Mouse (Mus musculus): ENCODE data around the gene M1ap. TPM values are rescaled to one million over a fixed set of nuclear protein-coding genes. Genes with fewer than 3 reads are reported as not detected.
A peak's percentile ranks its signal among the peaks of the same experiment; 100 is the strongest.

Gene M1ap
- polyA plus RNA-seq, 1 experiment from 2014 or later, result 0.27 TPM

GRCm38 (mm10) chr6:83054871-83055431 is 108.2 kb downstream of the M1ap start, which contains the start of gene Htra2:
TSS of gene Htra2 (minus strand) at chr6:83055273.
- H3K9ac ChIP-seq, result peak within 1 kb of the TSS; percentile 95
- peak within 1 kb of the TSS; percentile 89 for H3K4me2 ChIP-seq (replicated peaks)
- peaks cover 27% of the 10 kb centered on the region for H3K4me1 ChIP-seq
- H3K36me3 ChIP-seq, result peaks cover 33% of the 10 kb centered on the region
- no peaks in the 10 kb centered on the region; the same call in 1 of the 2 replicates for H3K27me3 ChIP-seq
- H3K4me3 ChIP-seq (replicated peaks), result peak within 1 kb of the TSS; percentile 97
- peak; percentile 16 for ATAC-seq (ENCODE audit: insufficient number of reproducible peaks, low FRiP score, low TSS enrichment, low read depth)
- under 1% methylated on average over 50 of the region's 50 CpGs for WGBS
- peak within 1 kb of the TSS; percentile 90 for H3K27ac ChIP-seq (replicated peaks)
- H3K9me3 ChIP-seq (replicated peaks), result no peaks in the 10 kb centered on the region

GRCm38 (mm10) chr6:83057790-83058189 is 111.1 kb downstream of the M1ap start, which contains the start of gene Dqx1:
TSS of gene Dqx1 (plus strand) at chr6:83057844.
- no peak within 1 kb of the TSS for H3K27ac ChIP-seq (replicated peaks)
- H3K9me3 ChIP-seq (replicated peaks), result no peaks in the 10 kb centered on the region
- no peak within 1 kb of the TSS for H3K9ac ChIP-seq
- WGBS, result 38% methylated on average over 3 of the region's 3 CpGs
- peaks cover 26% of the 10 kb centered on the region for H3K27me3 ChIP-seq
- peaks cover 18% of the 10 kb centered on the region for H3K36me3 ChIP-seq
- no peak for ATAC-seq (ENCODE audit: insufficient number of reproducible peaks, low FRiP score, low TSS enrichment, low read depth)
- no peak within 1 kb of the TSS for H3K4me2 ChIP-seq (replicated peaks)
- peaks cover 22% of the 10 kb centered on the region for H3K4me1 ChIP-seq
- no peak within 1 kb of the TSS for H3K4me3 ChIP-seq (replicated peaks)

- Histone ChIP-seq H3K9me3 (replicated peaks) (no peaks in the 10 kb centered on the region), H3K27me3 (peaks cover 35% of the 10 kb centered on the region), H3K9ac (no peak overlapping the region), H3K4me2 (replicated peaks) (no peak overlapping the region), H3K4me1 (peaks cover 14% of the 10 kb centered on the region), H3K27ac (replicated peaks) (no peak overlapping the region), H3K36me3 (peaks cover 18% of the 10 kb centered on the region), H3K4me3 (replicated peaks) (no peak overlapping the region)
- no peak for ATAC-seq (ENCODE audit: insufficient number of reproducible peaks, low FRiP score, low TSS enrichment, low read depth)
- 82% methylated on average over 2 of the region's 2 CpGs for WGBS
Measured at GRCm38 (mm10) chr6:83058725-83059124, 112.0 kb downstream of the M1ap start.

GRCm38 (mm10) chr6:83065995-83066394 is 119.3 kb downstream of the M1ap start:
- H3K36me3 ChIP-seq, result no peaks in the 10 kb centered on the region
- H3K9me3 ChIP-seq (replicated peaks), result no peaks in the 10 kb centered on the region
- H3K4me1 ChIP-seq, result peaks cover 25% of the 10 kb centered on the region
- H3K4me2 ChIP-seq (replicated peaks), result no peak overlapping the region
- no peak overlapping the region for H3K9ac ChIP-seq
- no peak for ATAC-seq (ENCODE audit: insufficient number of reproducible peaks, low FRiP score, low TSS enrichment, low read depth)
- peaks cover 100% of the 10 kb centered on the region for H3K27me3 ChIP-seq
- WGBS, result 37% methylated on average over 8 of the region's 8 CpGs
- H3K4me3 ChIP-seq (replicated peaks), result no peak overlapping the region
- H3K27ac ChIP-seq (replicated peaks), result no peak overlapping the region

- no peak for ATAC-seq (ENCODE audit: insufficient number of reproducible peaks, low FRiP score, low TSS enrichment, low read depth)
- H3K4me1 ChIP-seq, result peaks cover 30% of the 10 kb centered on the region
- H3K9ac ChIP-seq, result no peak overlapping the region
- no peak overlapping the region for H3K4me3 ChIP-seq (replicated peaks)
- H3K36me3 ChIP-seq, result no peaks in the 10 kb centered on the region
- 31% methylated on average over 6 of the region's 6 CpGs for WGBS
- no peaks in the 10 kb centered on the region for H3K9me3 ChIP-seq (replicated peaks)
- H3K27me3 ChIP-seq, result peaks cover 100% of the 10 kb centered on the region
- no peak overlapping the region for H3K27ac ChIP-seq (replicated peaks)
- H3K4me2 ChIP-seq (replicated peaks), result no peak overlapping the region
Measured at GRCm38 (mm10) chr6:83066441-83066840, 119.7 kb downstream of the M1ap start.

GRCm38 (mm10) chr6:83068221-83068620 is 121.5 kb downstream of the M1ap start:
- Histone ChIP-seq H3K9ac (no peak overlapping the region), H3K4me3 (replicated peaks) (no peak overlapping the region; the same call in 1 of the 2 replicates), H3K4me1 (peaks cover 30% of the 10 kb centered on the region), H3K4me2 (replicated peaks) (no peak overlapping the region), H3K27ac (replicated peaks) (no peak overlapping the region), H3K36me3 (no peaks in the 10 kb centered on the region), H3K9me3 (replicated peaks) (no peaks in the 10 kb centered on the region), H3K27me3 (peaks cover 99% of the 10 kb centered on the region)
- ATAC-seq (ENCODE audit: insufficient number of reproducible peaks, low FRiP score, low TSS enrichment, low read depth), result no peak
- WGBS, result 7% methylated on average over 8 of the region's 8 CpGs

- no peak overlapping the region for H3K9ac ChIP-seq
- no peaks in the 10 kb centered on the region for H3K9me3 ChIP-seq (replicated peaks)
- WGBS, result 1% methylated on average over 75 of the region's 81 CpGs
- H3K4me2 ChIP-seq (replicated peaks), result peak overlapping the region; percentile 36
- no peak for ATAC-seq (ENCODE audit: insufficient number of reproducible peaks, low FRiP score, low TSS enrichment, low read depth)
- H3K4me1 ChIP-seq, result peaks cover 30% of the 10 kb centered on the region
- no peaks in the 10 kb centered on the region for H3K36me3 ChIP-seq
- H3K27ac ChIP-seq (replicated peaks), result no peak overlapping the region
- peaks cover 98% of the 10 kb centered on the region for H3K27me3 ChIP-seq
- peak overlapping the region; percentile 26 for H3K4me3 ChIP-seq (replicated peaks)
Measured at GRCm38 (mm10) chr6:83068706-83069487, 122.2 kb downstream of the M1ap start.

- Histone ChIP-seq H3K36me3 (no peaks in the 10 kb centered on the region), H3K9me3 (replicated peaks) (no peaks in the 10 kb centered on the region), H3K4me1 (peaks cover 30% of the 10 kb centered on the region), H3K27ac (replicated peaks) (no peak overlapping the region), H3K4me3 (replicated peaks) (peak overlapping the region; percentile 26), H3K9ac (no peak overlapping the region), H3K4me2 (replicated peaks) (peak overlapping the region; percentile 35), H3K27me3 (peaks cover 98% of the 10 kb centered on the region)
- WGBS, result under 1% methylated on average over 69 of the region's 69 CpGs
- ATAC-seq (ENCODE audit: insufficient number of reproducible peaks, low FRiP score, low TSS enrichment, low read depth), result no peak; the same call in 1 of the 2 replicates
Measured at GRCm38 (mm10) chr6:83069488-83070246, 123.0 kb downstream of the M1ap start.

GRCm38 (mm10) chr6:83070247-83070310 is 123.4 kb downstream of the M1ap start, which contains the start of gene Tlx2:
TSS of gene Tlx2 (minus strand) at chr6:83070293.
- Histone ChIP-seq H3K4me1 (peaks cover 30% of the 10 kb centered on the region), H3K27ac (replicated peaks) (no peak within 1 kb of the TSS), H3K9ac (no peak within 1 kb of the TSS), H3K27me3 (peaks cover 96% of the 10 kb centered on the region), H3K4me2 (replicated peaks) (peak within 1 kb of the TSS; percentile 35), H3K36me3 (no peaks in the 10 kb centered on the region), H3K4me3 (replicated peaks) (peak within 1 kb of the TSS; percentile 26), H3K9me3 (replicated peaks) (no peaks in the 10 kb centered on the region)
- 0% methylated on average over 10 of the region's 10 CpGs for WGBS
- ATAC-seq (ENCODE audit: insufficient number of reproducible peaks, low FRiP score, low TSS enrichment, low read depth), result no peak

- Histone ChIP-seq H3K27me3 (peaks cover 96% of the 10 kb centered on the region), H3K4me3 (replicated peaks) (peak overlapping the region; percentile 26), H3K4me2 (replicated peaks) (peak overlapping the region; percentile 35), H3K9ac (no peak overlapping the region), H3K27ac (replicated peaks) (no peak overlapping the region), H3K4me1 (peaks cover 30% of the 10 kb centered on the region), H3K9me3 (replicated peaks) (no peaks in the 10 kb centered on the region), H3K36me3 (no peaks in the 10 kb centered on the region)
- no peak for ATAC-seq (ENCODE audit: insufficient number of reproducible peaks, low FRiP score, low TSS enrichment, low read depth)
- 2% methylated on average over 57 of the region's 58 CpGs for WGBS
Measured at GRCm38 (mm10) chr6:83070311-83071219, 123.9 kb downstream of the M1ap start.

GRCm38 (mm10) chr6:83071220-83071619 is 124.5 kb downstream of the M1ap start:
- Histone ChIP-seq H3K36me3 (no peaks in the 10 kb centered on the region), H3K4me1 (peaks cover 30% of the 10 kb centered on the region), H3K4me2 (replicated peaks) (peak overlapping the region; percentile 26; the same call in 1 of the 2 replicates), H3K27ac (replicated peaks) (no peak overlapping the region), H3K27me3 (peaks cover 96% of the 10 kb centered on the region), H3K9me3 (replicated peaks) (no peaks in the 10 kb centered on the region), H3K4me3 (replicated peaks) (peak overlapping the region; percentile 17), H3K9ac (no peak overlapping the region)
- WGBS, result 1% methylated on average over 20 of the region's 24 CpGs
- no peak for ATAC-seq (ENCODE audit: insufficient number of reproducible peaks, low FRiP score, low TSS enrichment, low read depth)
